Mouse (Mus musculus): ENCODE data around the gene Atrx.
"Not testable (repeated sequence)": the region's sequence is repeated elsewhere in the genome, so short reads cannot be mapped to it uniquely, and the experiment has no call there.

The Atrx gene

GRCm38 (mm10) chrX:105928861-105929477 is at the start of gene Atrx:
Gene Atrx, minus strand, starts transcription at chrX:105929403.
- DNase-seq (ENCODE audit: low read depth): peak; percentile 41

GRCm38 (mm10) chrX:105957091-105957490 is 27.9 kb upstream of the Atrx start:
- not testable (repeated sequence) for DNase-seq (ENCODE audit: low read depth)

- no peak for DNase-seq (ENCODE audit: low read depth)
These were observed 24.8 kb upstream of the Atrx start for GRCm38 (mm10) chrX:105953999-105954398.

- DNase-seq (ENCODE audit: low read depth): no peak
These were observed 17.2 kb upstream of the Atrx start for GRCm38 (mm10) chrX:105946357-105946756.

GRCm38 (mm10) chrX:105939245-105939644 is 10.0 kb upstream of the Atrx start:
- DNase-seq (ENCODE audit: low read depth): no peak

GRCm38 (mm10) chrX:105937736-105938135 is 8.5 kb upstream of the Atrx start:
- DNase-seq (ENCODE audit: low read depth): no peak

- DNase-seq (ENCODE audit: low read depth): no peak
These were observed 5.1 kb upstream of the Atrx start for GRCm38 (mm10) chrX:105934341-105934740.

- no peak for DNase-seq (ENCODE audit: low read depth)
These were observed 355 bp upstream of the Atrx start for GRCm38 (mm10) chrX:105929478-105930038.

- no peak for DNase-seq (ENCODE audit: low read depth)
These were observed 1.0 kb downstream of the Atrx start for GRCm38 (mm10) chrX:105927941-105928860.

GRCm38 (mm10) chrX:105926121-105926735 is 3.0 kb downstream of the Atrx start:
- no peak for DNase-seq (ENCODE audit: low read depth)

GRCm38 (mm10) chrX:105924326-105925070 is 4.7 kb downstream of the Atrx start:
- no peak for DNase-seq (ENCODE audit: low read depth)

GRCm38 (mm10) chrX:105923896-105924295 is 5.3 kb downstream of the Atrx start:
- no peak for DNase-seq (ENCODE audit: low read depth)

GRCm38 (mm10) chrX:105922986-105923385 is 6.2 kb downstream of the Atrx start:
- not testable (repeated sequence) for DNase-seq (ENCODE audit: low read depth)

GRCm38 (mm10) chrX:105921421-105921820 is 7.8 kb downstream of the Atrx start:
- no peak for DNase-seq (ENCODE audit: low read depth)

- DNase-seq (ENCODE audit: low read depth): no peak
These were observed 17.5 kb downstream of the Atrx start for GRCm38 (mm10) chrX:105911728-105912127.

- DNase-seq (ENCODE audit: low read depth): no peak
These were observed 27.6 kb downstream of the Atrx start for GRCm38 (mm10) chrX:105901611-105902010.

GRCm38 (mm10) chrX:105886921-105887320 is 42.3 kb downstream of the Atrx start:
- no peak for DNase-seq (ENCODE audit: low read depth)

GRCm38 (mm10) chrX:105864367-105864766 is 64.8 kb downstream of the Atrx start:
- peak; percentile 2 for DNase-seq (ENCODE audit: low read depth)

GRCm38 (mm10) chrX:105824462-105824861 is 104.7 kb downstream of the Atrx start:
- DNase-seq (ENCODE audit: low read depth): no peak

- DNase-seq (ENCODE audit: low read depth): no peak
These were observed 134.3 kb downstream of the Atrx start for GRCm38 (mm10) chrX:105794806-105795403.

GRCm38 (mm10) chrX:105773281-105773680 is 155.9 kb downstream of the Atrx start:
- DNase-seq (ENCODE audit: low read depth): no peak

Measured in c-Kit-positive CD71-negative TER-119-negative erythroid progenitor cells, embryonic 14.5 days (primary cell).